Mouse (Mus musculus) T-helper 1 cell (primary cell): ENCODE data around the gene Krt23.

ENCODE experiments used
- in situ Hi-C: fragments of 300-600 bp; cut with MboI, MseI; formaldehyde crosslinking; loops from one replicate; pipeline ENCODE4 v1.15.1; 2025; ENCODE audit warnings: high pct_unique_total_duplicates

Krt23 gene

DNA sequence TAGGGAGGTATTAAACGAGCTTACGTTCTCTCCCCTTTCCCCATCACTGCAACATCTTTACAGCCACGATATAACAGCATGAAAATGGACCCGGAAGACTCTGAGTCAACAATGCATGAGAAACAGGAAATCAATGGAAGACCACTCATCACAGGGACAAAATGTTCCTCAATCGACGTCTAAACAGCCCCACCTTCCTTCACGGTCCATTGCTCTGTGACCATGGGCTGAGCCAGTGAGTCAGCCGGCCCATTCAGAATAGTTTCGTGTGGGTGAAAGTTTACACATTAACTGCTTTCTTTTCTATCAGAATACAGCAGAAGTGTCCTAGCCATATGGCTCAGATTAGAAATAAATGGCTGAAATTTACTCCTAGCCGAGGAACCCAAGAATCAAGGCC lies 38.2 kb downstream of the Krt23 start:
- in situ Hi-C loops = no loop called here

DNA sequence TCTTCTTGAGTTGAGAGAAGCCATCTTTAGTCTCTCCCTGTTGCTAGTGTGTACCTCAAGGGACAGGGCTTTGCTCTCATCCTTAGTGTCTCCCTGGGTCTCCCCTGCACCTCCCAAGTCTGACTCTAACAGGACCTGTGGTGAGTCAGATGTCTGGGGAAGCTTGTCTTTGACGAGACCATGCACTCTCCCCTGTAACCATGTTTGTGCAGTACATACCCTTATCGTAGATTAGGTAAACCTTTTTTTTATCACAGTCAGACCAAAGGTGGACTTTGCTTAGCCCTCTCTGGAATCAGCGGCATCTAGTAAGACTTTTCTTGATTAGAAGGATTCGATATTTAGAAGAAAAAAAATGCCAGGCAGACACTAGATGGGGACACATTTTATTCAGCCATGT lies 38.9 kb downstream of the Krt23 start:
- in situ Hi-C loops = no loop called here

DNA sequence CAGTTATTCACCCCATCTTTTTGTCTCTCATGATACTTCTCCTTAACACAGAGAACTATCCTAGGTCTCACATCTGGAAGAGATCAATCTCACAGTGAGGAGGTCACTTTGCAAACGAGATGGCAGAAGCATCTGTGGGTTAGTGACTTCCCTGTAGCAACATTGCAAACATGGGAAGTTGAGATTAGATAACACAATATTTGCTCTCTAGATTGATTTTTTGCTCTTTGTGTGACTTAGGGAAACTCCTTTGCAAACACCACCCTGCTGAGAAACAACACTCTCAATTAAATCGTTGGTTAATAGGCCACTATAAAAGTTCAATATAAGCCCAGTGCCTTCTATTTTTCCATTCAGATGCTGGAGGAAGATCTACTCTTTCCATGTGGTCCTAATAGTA lies 44.2 kb downstream of the Krt23 start:
- in situ Hi-C loops = no loop called here

DNA sequence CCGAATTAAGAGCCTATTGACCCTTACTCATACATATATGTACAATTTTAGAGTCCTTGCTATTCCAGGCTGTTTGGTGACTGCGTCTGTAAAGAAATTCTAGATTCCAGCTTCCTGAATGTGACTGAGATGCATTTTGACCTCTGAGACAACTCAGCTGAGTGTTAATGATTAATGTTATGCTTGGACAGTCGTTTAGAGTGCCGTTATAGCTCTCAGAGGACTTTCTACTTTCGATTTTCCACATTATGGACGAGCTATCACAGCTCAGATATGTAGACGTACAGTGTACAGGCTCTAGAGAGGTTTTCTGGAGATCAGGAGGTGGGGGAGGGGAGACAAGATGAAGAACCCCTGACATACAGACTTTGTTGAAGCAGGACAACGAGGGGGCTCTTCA lies 51.7 kb downstream of the Krt23 start:
- in situ Hi-C loops = no loop called here

DNA sequence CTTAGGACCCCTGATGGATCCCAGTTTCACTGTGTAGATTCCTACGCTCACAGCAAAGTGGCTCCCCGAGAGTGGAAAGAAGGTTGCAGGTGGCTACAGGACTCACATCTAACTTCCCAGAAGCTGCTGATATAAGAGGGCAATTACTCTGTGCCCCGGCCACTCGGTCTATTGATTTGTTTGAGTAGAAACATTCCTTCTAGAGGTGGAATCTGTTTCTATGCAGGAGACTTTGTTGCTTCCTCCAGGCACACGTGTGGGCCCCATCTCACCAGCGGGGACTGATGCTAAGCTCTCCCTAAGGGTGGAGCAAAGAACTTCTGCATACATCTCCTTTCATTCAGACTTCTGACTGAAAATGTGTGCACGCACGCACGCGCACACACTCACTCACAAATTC lies 53.5 kb downstream of the Krt23 start:
- in situ Hi-C loops = no loop called here

DNA sequence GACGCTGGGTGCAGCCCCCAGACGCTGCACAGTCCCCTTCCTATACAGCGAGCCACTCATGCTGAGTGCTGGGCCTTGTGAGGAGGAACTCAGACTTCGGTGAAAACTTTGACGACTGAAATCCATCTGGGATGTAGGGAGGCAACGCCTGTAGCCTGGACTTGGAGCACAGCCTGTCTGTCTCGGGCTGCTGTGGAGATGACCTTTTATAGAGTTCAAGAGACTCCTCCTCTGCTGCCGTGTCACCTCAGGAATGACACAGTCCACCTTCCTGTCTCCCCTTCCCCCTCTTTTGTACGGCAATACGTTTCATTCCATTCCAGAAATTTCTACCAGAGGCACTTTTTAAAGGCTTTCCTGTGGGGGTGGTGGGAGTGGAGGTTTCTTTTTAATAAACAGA lies 55.0 kb downstream of the Krt23 start, which contains the start of gene Krt20:
TSS of gene Krt20 (minus strand) at position 179 of the 400 bp plus-strand sequence.
- in situ Hi-C loops = no loop called here

DNA sequence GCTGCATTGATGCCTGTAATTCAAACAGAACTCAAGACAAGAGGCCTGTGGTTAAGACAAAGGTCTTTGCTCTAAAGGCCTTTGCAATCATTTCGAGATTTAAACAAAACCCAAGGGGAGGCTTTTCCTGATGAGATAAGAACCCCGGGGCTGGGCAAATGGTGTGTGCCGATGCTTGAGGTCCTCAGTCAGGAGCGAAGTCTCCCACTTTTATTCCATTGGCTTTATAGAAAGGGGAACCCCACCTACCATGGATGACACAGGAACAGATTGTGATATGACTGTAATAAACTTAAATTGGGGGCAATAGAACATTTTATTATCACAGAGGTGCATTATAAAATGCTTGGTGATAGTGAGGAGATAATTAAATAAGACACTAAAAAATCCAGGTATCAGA lies 56.3 kb downstream of the Krt23 start:
- in situ Hi-C loops = no loop called here

DNA sequence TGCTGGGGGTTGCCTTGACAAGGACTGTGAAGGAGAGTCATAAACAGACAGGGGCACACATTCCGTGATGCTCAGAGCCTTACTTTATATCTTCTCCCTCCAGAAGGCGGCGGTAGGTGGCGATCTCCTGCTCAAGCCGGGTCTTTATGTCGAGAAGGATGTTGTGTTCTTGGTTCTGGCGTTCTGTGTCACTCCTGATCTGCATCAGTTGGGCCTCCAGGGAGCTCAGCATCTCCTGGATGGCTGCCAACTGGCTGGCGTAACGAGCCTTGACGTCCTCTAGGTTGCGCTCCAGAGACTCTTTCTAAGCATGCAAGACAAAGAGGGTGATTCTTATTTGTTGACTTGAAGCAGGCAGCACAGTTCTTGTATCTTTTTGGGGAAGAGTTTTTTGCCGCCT lies 62.3 kb downstream of the Krt23 start:
- in situ Hi-C loops = no loop called here
